In the genomic region with DNA sequence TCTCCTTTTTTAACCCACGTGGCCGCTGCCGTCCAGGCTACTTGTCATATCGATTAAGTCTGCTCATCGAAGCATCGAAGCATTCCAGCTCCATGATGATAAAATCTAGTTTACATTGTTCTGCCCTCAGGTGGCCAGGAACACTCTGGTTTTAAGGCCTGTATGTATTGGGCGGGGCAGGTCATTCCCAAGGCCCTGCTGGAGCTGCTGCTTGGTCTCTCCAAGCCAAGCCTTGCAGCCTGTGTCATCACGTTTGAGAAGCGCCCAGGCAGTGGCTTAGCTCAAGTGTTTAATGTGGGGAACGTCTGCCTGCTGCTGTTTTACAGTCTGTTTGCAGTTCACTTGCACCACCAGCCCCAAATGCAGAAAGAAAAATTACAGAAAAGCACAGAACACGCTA, we compare ENCODE assay signal across 17 mouse cellular contexts.
A peak's percentile ranks its signal among the peaks of the same experiment; 100 is the strongest.
DNase-seq lines count a peak whose midpoint lies in the region; ATAC-seq and TF ChIP-seq lines count a peak whose summit lies in the region.
"Had no signal": no experiment of that assay in that cellular context is flagged by ENCODE, and none has a peak within 500 bp of the region (broad histone marks: within the 10 kb centered on the region; RNA-seq: fewer than 3 reads in every experiment).

No protein-coding gene starts in this region.

- peak; percentile 56 for DNase-seq in gastrocnemius, adult 2 months
- no peak for DNase-seq in gastrocnemius, adult 8-10 months (ENCODE audit: low spot score in 2 of 2)
- peak; percentile 37 for DNase-seq in urinary bladder, postnatal 14 days (ENCODE audit: low spot score)
- no peak for DNase-seq in urinary bladder, postnatal 4 days (ENCODE audit: low spot score in 2 of 2)
- DNase-seq in spleen, postnatal 4 days (ENCODE audit: low spot score in 2 of 2) = no peak
- no peak for DNase-seq in thymus, postnatal 14 days
- DNase-seq: B cell, adult 2 months; cerebellum, adult 2 months; lung, postnatal 10 days; thymus, adult 18-20 months had no signal

- no peaks in the 10 kb centered on the region for H3K36me3 ChIP-seq in intestine, postnatal 0 days (ENCODE audit: control insufficient read depth, insufficient read depth)
- no peaks in the 10 kb centered on the region for H3K36me3 ChIP-seq in intestine, embryonic 15.5 days
- H3K36me3 ChIP-seq: limb, embryonic 15.5 days had no signal

- no peak for ATAC-seq in intestine, postnatal 0 days
- no peak for ATAC-seq in intestine, embryonic 15.5 days
- ATAC-seq: activated CD4-positive, CD25-positive, alpha-beta regulatory T cell, adult 4 months; inflammation-experienced regulatory T-cells, adult 6 months; Patski had no signal

- no peaks in the 10 kb centered on the region for H3K27me3 ChIP-seq in intestine, postnatal 0 days (replicated peaks; ENCODE audit: control insufficient read depth, insufficient read depth, low read length)
- no peaks in the 10 kb centered on the region for H3K27me3 ChIP-seq in intestine, embryonic 15.5 days (replicated peaks)
- H3K27me3 ChIP-seq: embryonic facial prominence, embryonic 13.5 days; limb, embryonic 15.5 days; Patski had no signal

- no peaks in the 10 kb centered on the region for H3K9me3 ChIP-seq in intestine, postnatal 0 days (ENCODE audit: control insufficient read depth)
- no peaks in the 10 kb centered on the region for H3K9me3 ChIP-seq in intestine, embryonic 15.5 days
- H3K9me3 ChIP-seq: limb, embryonic 15.5 days had no signal

- no peak for TF ChIP-seq CTCF in gastrocnemius, adult 2 months (IDR thresholded peaks at IDR 0.05)
- 0 out of 2 replicates have a peak, but pooled peaks have one; percentile 7 for TF ChIP-seq CTCF in intestine, postnatal 0 days (IDR thresholded peaks at IDR 0.05; ENCODE audit: low read depth)

- WGBS in intestine, postnatal 0 days = 47% methylated on average over 11 of the region's 11 CpGs
- WGBS in intestine, embryonic 15.5 days = 42% methylated on average over 11 of the region's 11 CpGs

- no peak overlapping the region for H3K4me2 ChIP-seq in intestine, postnatal 0 days (replicated peaks; ENCODE audit: low read depth)
- H3K4me2 ChIP-seq in intestine, embryonic 15.5 days (replicated peaks) = no peak overlapping the region
- H3K4me2 ChIP-seq: embryonic facial prominence, embryonic 13.5 days; limb, embryonic 15.5 days had no signal

- H3K27ac ChIP-seq in gastrocnemius, adult 2 months = peak overlapping the region; percentile 69
- no peak overlapping the region for H3K27ac ChIP-seq in intestine, postnatal 0 days (ENCODE audit: low read depth, low read length)
- H3K27ac ChIP-seq in intestine, embryonic 15.5 days = no peak overlapping the region
- H3K27ac ChIP-seq: embryonic facial prominence, embryonic 13.5 days; limb, embryonic 15.5 days had no signal

- H3K4me1 ChIP-seq in intestine, postnatal 0 days (replicated peaks; ENCODE audit: control insufficient read depth, insufficient read depth, low read length) = no peaks in the 10 kb centered on the region
- H3K4me1 ChIP-seq in intestine, embryonic 15.5 days (replicated peaks) = peaks cover 18% of the 10 kb centered on the region

- H3K9ac ChIP-seq in intestine, postnatal 0 days (ENCODE audit: low read depth, low read length) = no peak overlapping the region
- H3K9ac ChIP-seq in intestine, embryonic 15.5 days = no peak overlapping the region
- H3K9ac ChIP-seq: embryonic facial prominence, embryonic 13.5 days; limb, embryonic 15.5 days had no signal

- H3K4me3 ChIP-seq in gastrocnemius, adult 2 months = no peak overlapping the region
- no peak overlapping the region for H3K4me3 ChIP-seq in intestine, postnatal 0 days (ENCODE audit: low read depth, low read length)
- no peak overlapping the region for H3K4me3 ChIP-seq in intestine, embryonic 15.5 days (replicated peaks)
- H3K4me3 ChIP-seq: embryonic facial prominence, embryonic 13.5 days; limb, embryonic 15.5 days had no signal

- intact Hi-C loops in gastrocnemius, adult 2 months (cut with DNase I) = no loop called here

Comparison
In these comparisons a context has a peak if more than half of its experiments do, and no peak if none do; other contexts are left out.
1. DNase-seq: peak in gastrocnemius, adult 2 months (single experiment) and urinary bladder, postnatal 14 days (single experiment); none in gastrocnemius, adult 8-10 months (0 of 2), urinary bladder, postnatal 4 days (0 of 2), spleen, postnatal 4 days (0 of 2) and thymus, postnatal 14 days (single experiment).